Mouse (Mus musculus): ENCODE results near the gene Eef1e1. TPM values are rescaled to one million over a fixed set of nuclear protein-coding genes. Genes with fewer than 3 reads are reported as not detected.

Eef1e1 gene
- 17.5 and 27.5 TPM in 2 replicates for polyA plus RNA-seq (2012; ENCODE audit: low replicate concordance)

DNA sequence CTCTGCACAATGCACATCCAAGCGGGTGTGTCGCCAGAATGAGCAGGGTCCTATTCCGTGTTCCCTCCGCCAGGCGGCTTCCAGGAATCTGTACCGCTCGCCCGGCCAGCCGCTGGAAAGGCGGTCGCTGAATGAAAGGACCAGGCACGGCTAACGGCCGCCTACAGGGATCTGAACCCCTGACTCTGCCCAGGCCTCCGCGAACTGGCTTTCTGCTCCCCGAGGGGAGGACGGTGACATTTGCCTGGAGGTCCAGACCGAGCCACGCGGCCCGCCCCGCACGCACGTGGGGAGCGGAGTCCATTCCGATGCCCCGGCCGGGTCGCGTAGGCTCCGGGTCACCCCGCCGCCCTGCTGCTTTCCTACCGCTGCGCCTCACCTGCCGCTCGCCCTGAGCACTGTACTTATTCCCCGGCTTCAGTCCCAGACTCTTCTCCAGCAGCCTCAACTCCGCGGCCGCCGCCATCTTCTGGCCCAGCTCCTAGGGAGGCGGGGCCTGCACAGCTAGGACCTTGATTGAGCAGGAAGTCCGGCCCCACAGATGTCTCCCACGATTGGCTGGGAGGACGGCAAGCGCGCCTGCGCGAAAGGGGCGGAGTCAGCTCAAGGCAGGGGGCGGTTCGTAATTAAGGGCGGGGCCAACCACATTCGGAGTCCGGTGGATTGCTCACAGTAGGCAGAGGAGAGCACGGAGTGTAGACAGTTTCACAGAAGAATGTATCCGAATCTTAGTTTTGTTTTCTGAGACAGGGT lies at the start of gene Eef1e1:
TSS of gene Eef1e1 (minus strand) at position 531 of the 753 bp plus-strand sequence.

DNA sequence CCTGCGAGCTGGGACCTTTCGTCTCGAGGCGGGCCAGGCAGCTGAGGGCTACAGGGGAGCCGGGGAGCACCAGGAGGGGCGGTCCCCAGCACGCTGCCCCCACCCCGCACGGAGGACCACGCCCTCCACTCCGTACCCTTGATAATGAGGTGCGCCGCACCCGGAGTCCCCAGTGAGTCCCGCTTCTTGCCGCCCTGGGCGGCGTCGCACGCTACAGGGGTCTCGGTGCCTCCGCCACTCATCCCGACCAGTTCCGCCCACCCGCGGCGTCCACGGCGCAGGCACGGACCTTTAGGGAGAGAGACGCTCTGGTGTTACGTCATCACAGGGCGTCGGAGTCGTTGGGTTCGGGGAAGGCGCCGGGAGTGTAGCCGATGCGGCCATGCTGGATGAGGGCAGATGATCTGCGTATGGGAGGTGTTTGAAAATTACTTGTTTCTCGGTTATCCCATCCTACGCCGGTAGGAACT lies 24.0 kb downstream of the Eef1e1 start, which contains the start of gene Bloc1s5:
TSS of gene Bloc1s5 (minus strand) at position 310 of the 470 bp plus-strand sequence.

Other genes starting within 250 kb of the Eef1e1 start
- gene Txndc5, start 130.2 kb downstream of the Eef1e1 start, polyA plus RNA-seq (2012; ENCODE audit: low replicate concordance), result 138 and 208 TPM in 2 replicates
- 5.0 and 6.1 TPM in 2 replicates for gene Bloc1s5, start 23.9 kb downstream of the Eef1e1 start, polyA plus RNA-seq (2012; ENCODE audit: low replicate concordance)